Mouse (Mus musculus) heart, adult 2 months (tissue): ENCODE measurements around the gene Cst8. TPM values are rescaled to one million over a fixed set of nuclear protein-coding genes. Genes with fewer than 3 reads are reported as not detected.
A peak's percentile ranks its signal among the peaks of the same experiment; 100 is the strongest.

ENCODE experiments used
- DNase-seq, 2 experiments: peaks; one replicate each; pipeline ENCODE4 v3.0.0; 2021
- H3K27ac ChIP-seq: fragments of 200-600 bp; 2 replicates; pipeline ENCODE4 v1.8.1; 2022
- H3K27me3 ChIP-seq: fragments of 200-500 bp; 2 replicates; pipeline ENCODE4 v1.6.1; 2012; ENCODE audit warnings: mild to moderate bottlenecking, low read length, inconsistent platforms, mixed read lengths; ENCODE audit not compliant: control insufficient read depth, insufficient read depth
- H3K36me3 ChIP-seq: fragments of 200-500 bp; 2 replicates; pipeline ENCODE4 v1.6.1; 2012; ENCODE audit warnings: low read length, inconsistent platforms; ENCODE audit not compliant: control insufficient read depth, insufficient read depth
- H3K4me1 ChIP-seq: fragments of 200-500 bp; 2 replicates; pipeline ENCODE4 v1.6.1; 2011; ENCODE audit warnings: low read length; ENCODE audit not compliant: control insufficient read depth, insufficient read depth
- H3K4me3 ChIP-seq: fragments of 200-600 bp; 2 replicates; pipeline ENCODE4 v1.8.1; 2022
- H3K79me2 ChIP-seq: fragments of 200-500 bp; replicated peaks from 2 replicates; pipeline ENCODE4 v1.6.1; 2012; ENCODE audit warnings: mild to moderate bottlenecking, inconsistent platforms, low read length, moderate library complexity, mixed read lengths; ENCODE audit not compliant: control insufficient read depth, insufficient read depth
- H3K9ac ChIP-seq: fragments of 200-500 bp; 2 replicates; pipeline ENCODE4 v1.6.1; 2012; ENCODE audit warnings: low read depth, mild to moderate bottlenecking, control low read depth, inconsistent platforms, low read length, mixed read lengths
- CTCF ChIP-seq: fragments of 200-600 bp; IDR thresholded peaks from 2 replicates; pipeline ENCODE4 v1.8.1; 2022; ENCODE audit warnings: antibody characterized with exemption, mild to moderate bottlenecking, moderate library complexity
- EP300 ChIP-seq: fragments of 200-500 bp; IDR thresholded peaks from 2 replicates; pipeline ENCODE4 v1.6.1; 2011; ENCODE audit warnings: low read depth, low read length, control low read depth; ENCODE audit not compliant: insufficient read depth
- POLR2A ChIP-seq: fragments of 200-500 bp; IDR thresholded peaks from 2 replicates; pipeline ENCODE4 v1.6.1; 2011; ENCODE audit warnings: mild to moderate bottlenecking, low read depth, low read length, control low read depth; ENCODE audit not compliant: insufficient read depth
- WGBS: fragments of 180-500 bp; shearing (Covaris S2); methylation state at CpG from one replicate; pipeline ENCODE4 v1.1.7; 2018; 5-methylcytosine and 5-hydroxymethylcytosine counted together
- intact Hi-C: fragments of 180-260 bp; cut with DNase I; formaldehyde crosslinking; loops from one replicate; pipeline ENCODE4 v1.15.1; 2025
- polyA plus RNA-seq: library from polyadenylated mRNA; depleted of rRNA; stranded (reverse); fragments of >200 nt; gene quantifications from 2 replicates; pipeline ENCODE4 v1.2.3, GENCODE M21; 2012; rRNA removed
- total RNA-seq, 2 experiments: library from RNA; stranded (reverse); gene quantifications; 2 replicates each; pipeline ENCODE4 v1.2.3; 2021

Cst8 gene
- total and polyA plus RNA-seq, 3 experiments = not detected

- Histone ChIP-seq H3K36me3 (no peaks in the 10 kb centered on the region), H3K27ac (no peak within 1 kb of the TSS), H3K9ac (no peak within 1 kb of the TSS), H3K27me3 (no peaks in the 10 kb centered on the region), H3K4me1 (no peaks in the 10 kb centered on the region), H3K4me3 (no peak within 1 kb of the TSS), H3K79me2 (no peaks in the 10 kb centered on the region)
- TF ChIP-seq POLR2A (no peak), CTCF (no peak)
- WGBS = 57% methylated on average over 4 of the region's 4 CpGs
- no peak for DNase-seq
- intact Hi-C loops = no loop called here
Observed at GRCm38 (mm10) chr2:148834912-148835311, 36.3 kb downstream of the Cst8 start, which contains the start of gene Cst9. Cst9 (plus strand) TSS chr2:148835147.

GRCm38 (mm10) chr2:148838075-148838777 lies 39.6 kb downstream of the Cst8 start:
- intact Hi-C loops = no loop called here
- Histone ChIP-seq H3K4me3 (no peak overlapping the region), H3K27ac (no peak overlapping the region), H3K27me3 (no peaks in the 10 kb centered on the region), H3K79me2 (no peaks in the 10 kb centered on the region), H3K9ac (no peak overlapping the region), H3K36me3 (no peaks in the 10 kb centered on the region), H3K4me1 (no peaks in the 10 kb centered on the region)
- no peak for DNase-seq
- 83% methylated on average over 5 of the region's 5 CpGs for WGBS
- TF ChIP-seq CTCF (no peak), POLR2A (no peak), EP300 (no peak)

- Histone ChIP-seq H3K27ac (no peak overlapping the region), H3K4me1 (no peaks in the 10 kb centered on the region)
Observed at GRCm38 (mm10) chr2:148839224-148839623, 40.6 kb downstream of the Cst8 start.

GRCm38 (mm10) chr2:148851116-148851906 lies 52.7 kb downstream of the Cst8 start:
- Histone ChIP-seq H3K4me3 (peak overlapping the region; percentile 39), H3K36me3 (peaks cover under 1% of the 10 kb centered on the region; the same call in 1 of the 2 replicates), H3K4me1 (peaks cover 5% of the 10 kb centered on the region), H3K27ac (no peak overlapping the region), H3K9ac (0 out of 2 replicates have a peak overlapping the region, but pooled peaks have one; percentile 47), H3K79me2 (no peaks in the 10 kb centered on the region; the same call in 1 of the 2 replicates), H3K27me3 (no peaks in the 10 kb centered on the region)
- DNase-seq = peak; percentile 78 to 80
- 28% methylated on average over 8 of the region's 8 CpGs for WGBS
- TF ChIP-seq CTCF (peak; percentile 83), POLR2A (no peak)
- intact Hi-C loops = loop anchor here (1.0 to 5.0 kb wide), 3 partner anchors 23 to 99 kb away; partner anchors contain the start of gene Cstl1

More at GRCm38 (mm10) chr2:148839224-148839623, 40.6 kb downstream of the Cst8 start:
- 44% methylated on average over 2 of the region's 2 CpGs for WGBS
- intact Hi-C loops = no loop called here
- DNase-seq = no peak
- Histone ChIP-seq H3K9ac (no peak overlapping the region), H3K27me3 (no peaks in the 10 kb centered on the region), H3K79me2 (no peaks in the 10 kb centered on the region), H3K4me3 (no peak overlapping the region), H3K36me3 (no peaks in the 10 kb centered on the region)
- no peak for TF ChIP-seq POLR2A
- TF ChIP-seq CTCF = no peak
- TF ChIP-seq EP300 = no peak

Other genes starting within 250 kb of the Cst8 start
- 1 to 10 TPM; 6.4 to 8.7 TPM for gene Nxt1, start 126.2 kb upstream of the Cst8 start, total RNA-seq
- 9.0 and 13.1 TPM in 2 replicates for gene Nxt1, start 126.2 kb upstream of the Cst8 start, polyA plus RNA-seq
- gene Gzf1, start 117.8 kb upstream of the Cst8 start, total RNA-seq = 10 to 100 TPM; 22.0 to 24.0 TPM
- gene Gzf1, start 117.8 kb upstream of the Cst8 start, polyA plus RNA-seq = 8.0 and 12.5 TPM in 2 replicates
- 1 to 10 TPM; 1.1 to 1.3 TPM for gene Napb, start 66.3 kb upstream of the Cst8 start, total RNA-seq
- 0.88 and 1.8 TPM in 2 replicates for gene Napb, start 66.3 kb upstream of the Cst8 start, polyA plus RNA-seq
- not detected for gene Cstl1, start 48.4 kb upstream of the Cst8 start, total RNA-seq
- gene Cstl1, start 48.4 kb upstream of the Cst8 start, polyA plus RNA-seq = not detected in 2 replicates
- not detected for gene Cst11, start 27.3 kb upstream of the Cst8 start, total RNA-seq
- not detected in 2 replicates for gene Cst11, start 27.3 kb upstream of the Cst8 start, polyA plus RNA-seq
- not detected for gene 8030411F24Rik, start 16.8 kb upstream of the Cst8 start, total RNA-seq
- not detected in 2 replicates for gene 8030411F24Rik, start 16.8 kb upstream of the Cst8 start, polyA plus RNA-seq
- gene Cst12, start 9.4 kb upstream of the Cst8 start, total RNA-seq = under 1 TPM in 1 of 2 experiments, not detected in 1; 0.50 TPM
- gene Cst12, start 9.4 kb upstream of the Cst8 start, polyA plus RNA-seq = 0.67 TPM in 1 of 2 replicates, not detected in the other
- gene Cst13, start 21.3 kb downstream of the Cst8 start, total RNA-seq = not detected
- gene Cst13, start 21.3 kb downstream of the Cst8 start, polyA plus RNA-seq = not detected in 2 replicates
- gene Cst9, start 36.4 kb downstream of the Cst8 start, total RNA-seq = not detected
- gene Cst9, start 36.4 kb downstream of the Cst8 start, polyA plus RNA-seq = 0.82 and 2.2 TPM in 2 replicates
- 1 to 10 TPM in 1 of 2 experiments, under 1 TPM in 1; 0.73 to 1.5 TPM for gene 9230104L09Rik, start 66.3 kb downstream of the Cst8 start, total RNA-seq
- gene 9230104L09Rik, start 66.3 kb downstream of the Cst8 start, polyA plus RNA-seq = 0.70 and 0.80 TPM in 2 replicates
- 1,000 to 10,000 TPM in 1 of 2 experiments, 100 to 1,000 TPM in 1; 956 to 1,050 TPM for gene Cst3, start 76.9 kb downstream of the Cst8 start, total RNA-seq
- gene Cst3, start 76.9 kb downstream of the Cst8 start, polyA plus RNA-seq = 1,635 and 1,968 TPM in 2 replicates
- not detected for gene Gm1330, start 204.5 kb downstream of the Cst8 start, total RNA-seq
- gene Gm1330, start 204.5 kb downstream of the Cst8 start, polyA plus RNA-seq = not detected in 2 replicates
- gene Gm10750, start 218.5 kb downstream of the Cst8 start, total RNA-seq = not detected
- gene Gm10750, start 218.5 kb downstream of the Cst8 start, polyA plus RNA-seq = not detected in 2 replicates